ENCODE assay signal across 8 mouse cellular contexts in genomic region chr1:37029154-37029907, GRCm38 (mm10). TPM values are rescaled to one million over a fixed set of nuclear protein-coding genes. Genes with fewer than 3 reads are reported as not detected.
DNase-seq lines count a peak whose midpoint lies in the region; TF ChIP-seq lines count a peak whose summit lies in the region.

No protein-coding gene starts in this region.

- in situ Hi-C loops in CH12.LX (cut with MboI; ENCODE audit: low pct_ligation_motif_present, low pct_unique_long_range_greater_than_20kb, low sequenced_read_pairs): no loop called here

- 2% methylated on average over 26 of the region's 26 CpGs for WGBS in hindbrain, embryonic 10.5 days

- no peaks in the 10 kb centered on the region for H3K27me3 ChIP-seq in CH12.LX (replicated peaks)
- peaks cover 12% of the 10 kb centered on the region for H3K27me3 ChIP-seq in hindbrain, embryonic 10.5 days (ENCODE audit: insufficient read depth, poor library complexity, severe bottlenecking)

- peak overlapping the region; percentile 95 for H3K4me2 ChIP-seq in CH12.LX (ENCODE audit: insufficient read depth, low read depth, poor library complexity, severe bottlenecking)

- peaks cover 2 to 16% of the 10 kb centered on the region in 2 experiments; a peak in 3 of 4 replicates for H3K4me1 ChIP-seq in CH12.LX (ENCODE audit: control insufficient read depth in 1 of 2, insufficient read depth in 2 of 2)
- peaks cover 23% of the 10 kb centered on the region for H3K4me1 ChIP-seq in hindbrain, embryonic 10.5 days (replicated peaks)

- TF ChIP-seq CTCF in CH12.LX (conservative IDR thresholded peaks at IDR 0.05 in 1 of 2, IDR thresholded peaks at IDR 0.05 in 1 of 2; ENCODE audit: low read depth in 2 of 2, low read length in 2 of 2): no peak

- no peak for TF ChIP-seq RAD21 in CH12.LX (IDR thresholded peaks at IDR 0.05; ENCODE audit: low read depth, low read length)

- dilution Hi-C loops in CH12.LX (cut with MboI; ENCODE audit: extremely low pct_ligation_motif_present, extremely low pct_unique_long_range_greater_than_20kb, low sequenced_read_pairs): no loop called here

- no peak overlapping the region for H3K27ac ChIP-seq in CH12.LX (ENCODE audit: insufficient read depth, low read depth)
- peak overlapping the region; percentile 77 for H3K27ac ChIP-seq in hindbrain, embryonic 10.5 days

- no peaks in the 10 kb centered on the region for H3K79me2 ChIP-seq in CH12.LX (replicated peaks; ENCODE audit: control insufficient read depth, extremely low read depth, insufficient read depth, poor library complexity, severe bottlenecking)

- no peaks in the 10 kb centered on the region for H3K9me3 ChIP-seq in CH12.LX (replicated peaks; ENCODE audit: low read length)
- no peaks in the 10 kb centered on the region for H3K9me3 ChIP-seq in hindbrain, embryonic 10.5 days

- peak overlapping the region; percentile 10 to 65 (median 23) for H3K4me3 ChIP-seq in CH12.LX (replicated peaks in 1 of 3; ENCODE audit: low read depth in 2 of 3, low read length in 2 of 3, poor library complexity in 1 of 3)
- H3K4me3 ChIP-seq in hindbrain, embryonic 10.5 days: peak overlapping the region; percentile 55

- no peaks in the 10 kb centered on the region for H3K36me3 ChIP-seq in CH12.LX (replicated peaks in 1 of 2; ENCODE audit: control insufficient read depth in 1 of 2, insufficient read depth in 1 of 2, low read length in 1 of 2)
- H3K36me3 ChIP-seq in hindbrain, embryonic 10.5 days: no peaks in the 10 kb centered on the region

- TF ChIP-seq EP300 in CH12.LX (IDR thresholded peaks at IDR 0.05; ENCODE audit: low read length): no peak

- DNase-seq in CH12.LX (ENCODE audit: extremely low read depth): peak; percentile 21
- DNase-seq in brain, adult 2 months (ENCODE audit: low read depth, low spot score): peak; percentile 65
- DNase-seq in frontal cortex, adult 2 months (ENCODE audit: extremely low spot score in 1 of 2, low spot score in 1 of 2): peak; percentile 1 to 50
- DNase-seq in hindbrain, embryonic 10.5 days (ENCODE audit: low spot score): peak; percentile 92
- peak; percentile 49 to 63 for DNase-seq in layer of hippocampus, postnatal 25 days (ENCODE audit: extremely low spot score in 1 of 2, low spot score in 1 of 2)
- DNase-seq in lung, postnatal 14 days: peak; percentile 50
- DNase-seq in ovary, postnatal 14 days (ENCODE audit: low spot score): peak; percentile 68
- peak; percentile 71 for DNase-seq in thymus, postnatal 14 days

- no peak for TF ChIP-seq POLR2A in CH12.LX (IDR thresholded peaks at IDR 0.05; ENCODE audit: low read depth, low read length)

- H3K9ac ChIP-seq in CH12.LX (ENCODE audit: insufficient read depth, low read depth): no peak overlapping the region; the same call in 1 of the 2 replicates

TF ChIP-seq in CH12.LX, 34 proteins besides CTCF, POLR2A, EP300 and RAD21:
- TF ChIP-seq E2F4 (IDR thresholded peaks at IDR 0.05; ENCODE audit: insufficient replicate concordance, low read depth, low read length): no peak
- no peak for TF ChIP-seq SMC3 (IDR thresholded peaks at IDR 0.05; ENCODE audit: low read depth, low read length)
- TF ChIP-seq MXI1 (IDR thresholded peaks at IDR 0.05; ENCODE audit: low read depth, low read length): 0 out of 2 replicates have a peak, but pooled peaks have one; percentile 23

RNA-seq across cellular contexts. Expression of gene Vwa3b, which starts 2.9 kb away (rescaled TPM):
- not detected in 2 replicates for total RNA-seq in CH12.LX (2012; rRNA removed)
- not detected in 2 replicates for total RNA-seq in CH12.LX (2014; rRNA removed)
- polyA plus RNA-seq in CH12.LX (2012; ENCODE audit: insufficient read length, low read depth): not detected in 2 replicates
- polyA plus RNA-seq in frontal cortex, adult 2 months (2012; rRNA removed): 1.0 and 2.2 TPM in 2 replicates
- polyA plus RNA-seq in hindbrain, embryonic 10.5 days (2016; fragmentation: Nextera tagmentation; extraction: Ambion mirVana): 0.34 and 1.1 TPM in 2 replicates
- total RNA-seq in layer of hippocampus, postnatal 25 days (2021): 10 to 100 TPM; 19.6 to 21.1 TPM

Comparison
In these comparisons a context has a peak if more than half of its experiments do, and no peak if none do; other contexts are left out.
1. DNase-seq: peak in every context shown above with its lines; median percentile 92 in hindbrain, embryonic 10.5 days; 71 in thymus, postnatal 14 days; 68 in ovary, postnatal 14 days; 65 in brain, adult 2 months; 56 in layer of hippocampus, postnatal 25 days; 50 in lung, postnatal 14 days; 26 in frontal cortex, adult 2 months; 21 in CH12.LX.